Mouse (Mus musculus) cerebellum, adult 9-10 months (tissue): ENCODE data around the gene Hdac10.

Source experiments
- DNase-seq: peaks from one replicate; pipeline ENCODE4 v3.0.0; 2022

Gene Hdac10

DNA sequence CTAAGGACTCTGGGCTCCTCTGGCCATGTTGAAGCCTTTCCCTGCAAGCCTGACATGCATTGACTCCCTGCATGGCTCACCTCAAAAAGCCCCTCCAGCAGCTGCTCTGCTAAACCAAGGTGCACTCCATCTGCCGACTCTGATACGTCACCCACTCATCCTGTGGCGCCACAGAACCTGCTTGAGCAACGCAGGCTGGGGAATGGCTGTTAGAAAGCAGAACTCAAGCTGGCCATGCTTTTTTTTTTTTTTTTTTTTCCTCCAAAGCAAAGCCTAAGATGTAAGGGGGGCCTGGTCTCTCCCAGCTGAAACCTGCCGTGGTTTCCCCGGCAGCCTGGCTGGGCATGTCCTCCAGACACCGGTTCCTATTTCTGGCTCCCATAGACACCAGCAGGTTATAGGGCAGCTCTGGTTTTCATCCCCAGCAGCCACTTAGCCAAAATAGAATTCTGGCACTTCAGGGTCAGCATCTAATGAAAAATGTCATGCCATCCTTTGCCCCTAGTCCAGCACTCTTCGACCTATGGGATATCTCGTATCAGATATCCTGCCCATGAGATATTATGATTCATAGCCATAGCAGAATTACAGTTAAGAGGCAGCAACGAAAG, 54.4 kb downstream of the Hdac10 start:
- no peak for DNase-seq
